Mouse (Mus musculus): ENCODE data around the gene Cdyl2.

Gene Cdyl2

GRCm38 (mm10) chr8:116622326-116622725, 110.5 kb downstream of the Cdyl2 start:
- DNase-seq (ENCODE audit: low spot score in 2 of 2), result no peak

GRCm38 (mm10) chr8:116621158-116621961, 111.4 kb downstream of the Cdyl2 start:
- peak in 1 of 2 experiments; percentile 40 for DNase-seq (ENCODE audit: low spot score in 2 of 2)

GRCm38 (mm10) chr8:116619686-116620320, 113.0 kb downstream of the Cdyl2 start:
- peak in 1 of 2 experiments; percentile 57 for DNase-seq (ENCODE audit: low spot score in 2 of 2)

- DNase-seq (ENCODE audit: low spot score in 2 of 2), result no peak
Measured at GRCm38 (mm10) chr8:116619221-116619620, 113.6 kb downstream of the Cdyl2 start.

- no peak for DNase-seq (ENCODE audit: low spot score in 2 of 2)
Measured at GRCm38 (mm10) chr8:116618797-116619196, 114.0 kb downstream of the Cdyl2 start.

- no peak for DNase-seq (ENCODE audit: low spot score in 2 of 2)
Measured at GRCm38 (mm10) chr8:116617891-116618290, 114.9 kb downstream of the Cdyl2 start.

GRCm38 (mm10) chr8:116616369-116616768, 116.4 kb downstream of the Cdyl2 start:
- DNase-seq (ENCODE audit: low spot score in 2 of 2), result no peak

- no peak for DNase-seq (ENCODE audit: low spot score in 2 of 2)
Measured at GRCm38 (mm10) chr8:116614901-116615300, 117.9 kb downstream of the Cdyl2 start.

GRCm38 (mm10) chr8:116606171-116606570, 126.6 kb downstream of the Cdyl2 start:
- DNase-seq (ENCODE audit: low spot score in 2 of 2), result no peak

- DNase-seq (ENCODE audit: low spot score in 2 of 2), result no peak
Measured at GRCm38 (mm10) chr8:116602806-116603205, 130.0 kb downstream of the Cdyl2 start.

GRCm38 (mm10) chr8:116599728-116600127, 133.1 kb downstream of the Cdyl2 start:
- DNase-seq (ENCODE audit: low spot score in 2 of 2), result no peak

- DNase-seq (ENCODE audit: low spot score in 2 of 2), result no peak
Measured at GRCm38 (mm10) chr8:116591226-116591625, 141.6 kb downstream of the Cdyl2 start.

- DNase-seq (ENCODE audit: low spot score in 2 of 2), result no peak
Measured at GRCm38 (mm10) chr8:116590546-116590945, 142.2 kb downstream of the Cdyl2 start.

GRCm38 (mm10) chr8:116590106-116590505, 142.7 kb downstream of the Cdyl2 start:
- DNase-seq (ENCODE audit: low spot score in 2 of 2), result no peak

GRCm38 (mm10) chr8:116587616-116588468, 144.9 kb downstream of the Cdyl2 start:
- DNase-seq (ENCODE audit: low spot score in 2 of 2), result no peak

GRCm38 (mm10) chr8:116581318-116582019, 151.3 kb downstream of the Cdyl2 start:
- DNase-seq (ENCODE audit: low spot score in 2 of 2), result no peak

- DNase-seq (ENCODE audit: low spot score in 2 of 2), result no peak
Measured at GRCm38 (mm10) chr8:116576732-116577131, 156.1 kb downstream of the Cdyl2 start.

GRCm38 (mm10) chr8:116573085-116573484, 159.7 kb downstream of the Cdyl2 start:
- DNase-seq (ENCODE audit: low spot score in 2 of 2), result no peak

GRCm38 (mm10) chr8:116552778-116553177, 180.0 kb downstream of the Cdyl2 start:
- no peak for DNase-seq (ENCODE audit: low spot score in 2 of 2)

GRCm38 (mm10) chr8:116552255-116552654, 180.5 kb downstream of the Cdyl2 start:
- no peak for DNase-seq (ENCODE audit: low spot score in 2 of 2)

- DNase-seq (ENCODE audit: low spot score in 2 of 2), result no peak
Measured at GRCm38 (mm10) chr8:116543366-116543765, 189.4 kb downstream of the Cdyl2 start.

GRCm38 (mm10) chr8:116542842-116543241, 189.9 kb downstream of the Cdyl2 start:
- no peak for DNase-seq (ENCODE audit: low spot score in 2 of 2)

Data from frontal cortex, postnatal 10 days (tissue).